Mouse (Mus musculus) liver, postnatal 0 days (tissue): ENCODE results near the gene Gse1.

ENCODE experiments used
- CTCF ChIP-seq: sonication (generic); IDR thresholded peaks from 2 replicates; pipeline ENCODE4 v1.5.1; 2016; ENCODE audit warnings: antibody characterized with exemption, low read depth
- EP300 ChIP-seq: IDR thresholded peaks from 2 replicates; pipeline ENCODE4 v1.6.1; 2016; ENCODE audit warnings: antibody characterized with exemption, low read depth, mild to moderate bottlenecking

DNA sequence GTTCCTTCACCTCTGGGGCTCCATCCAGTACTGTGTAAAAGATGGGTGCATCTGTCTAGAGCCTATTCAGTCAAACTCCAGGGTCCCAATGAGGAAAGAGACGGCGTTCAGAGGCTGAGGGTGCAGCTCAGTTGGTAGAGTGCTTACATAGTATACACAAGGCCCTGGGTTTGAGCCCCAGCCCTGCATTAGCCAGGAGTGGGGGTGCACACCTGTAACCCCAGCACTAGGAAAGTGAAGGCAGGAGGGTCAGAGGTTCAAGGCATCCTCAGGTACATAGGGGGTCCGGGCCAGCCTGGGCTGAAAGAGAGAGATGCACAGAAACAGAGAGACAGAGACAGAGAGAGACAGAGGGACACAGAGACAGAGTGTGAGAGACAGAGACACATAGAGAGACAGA, 15.0 kb upstream of the Gse1 start:
- no peak for TF ChIP-seq CTCF
- no peak for TF ChIP-seq EP300
